Mouse (Mus musculus) layer of hippocampus, adult 11-12 months (tissue): Measurements from ENCODE around the gene Bicdl2.
A peak's percentile ranks its signal among the peaks of the same experiment; 100 is the strongest.

ENCODE experiments used
- DNase-seq: peaks from one replicate; pipeline ENCODE4 v3.0.0; 2022; ENCODE audit warnings: low spot score

The Bicdl2 gene

DNA sequence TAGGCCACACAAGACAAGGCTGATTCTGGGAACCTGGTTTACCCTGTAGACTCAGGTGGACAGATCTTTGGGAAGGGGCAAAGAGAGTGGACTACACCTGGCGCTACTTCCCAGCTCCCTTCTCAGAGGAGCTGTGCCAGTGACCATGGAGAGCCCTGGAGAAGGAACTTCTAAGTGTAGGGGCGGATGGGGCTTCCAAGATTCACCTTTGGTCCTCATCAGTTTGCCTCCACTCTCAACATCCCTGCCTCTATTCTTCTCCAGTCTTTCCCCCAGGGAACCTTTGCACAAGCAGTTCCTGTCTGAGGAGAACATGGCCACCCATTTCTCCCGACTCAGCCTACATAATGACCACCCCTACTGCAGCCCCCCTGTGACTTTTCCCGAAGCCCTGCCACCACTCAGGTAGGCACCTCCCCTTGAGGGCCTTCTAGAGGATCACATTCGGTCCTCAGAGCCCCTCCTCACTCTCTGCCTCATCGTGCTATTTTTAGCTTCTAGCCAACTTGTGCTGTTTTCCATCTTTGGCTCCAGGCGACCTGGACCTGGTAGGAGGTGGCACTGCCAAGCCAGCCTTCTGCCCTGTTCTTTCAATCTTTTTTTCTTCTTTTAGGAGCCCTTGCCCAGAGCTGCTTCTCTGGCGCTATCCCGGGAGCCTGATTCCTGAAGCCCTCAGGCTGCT, 14.1 kb downstream of the Bicdl2 start:
- DNase-seq: no peak

GRCm38 (mm10) chr17:23675127-23675526, 14.8 kb downstream of the Bicdl2 start:
- no peak for DNase-seq

GRCm38 (mm10) chr17:23675564-23676281, 15.4 kb downstream of the Bicdl2 start:
- DNase-seq: peak; percentile 27

GRCm38 (mm10) chr17:23676473-23677031, 16.2 kb downstream of the Bicdl2 start:
- no peak for DNase-seq

DNA sequence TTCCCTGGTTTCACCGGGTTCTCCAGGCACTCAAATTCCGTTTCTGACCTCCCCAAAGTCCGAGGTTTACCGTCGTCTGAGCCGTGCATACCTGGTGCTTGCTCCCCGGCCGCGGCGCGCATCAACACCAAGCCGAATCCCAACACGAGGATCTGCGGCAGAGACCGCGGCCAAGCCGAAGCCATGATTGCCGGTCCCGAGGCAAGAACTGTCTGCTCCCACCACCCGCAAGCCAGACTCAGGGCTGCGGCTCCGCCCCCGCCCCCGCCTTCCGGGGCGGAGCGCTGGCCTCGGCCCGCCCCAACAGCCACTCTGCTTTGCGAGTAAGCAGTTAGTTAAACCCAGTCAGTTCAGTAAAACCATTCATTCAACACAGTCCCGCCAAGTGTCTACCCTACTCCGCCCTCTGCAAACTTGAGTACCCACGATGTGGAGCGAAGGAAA, 17.0 kb downstream of the Bicdl2 start, which contains the start of gene Tnfrsf12a:
Gene Tnfrsf12a, minus strand, starts transcription at position 233 of the 444 bp plus-strand sequence.
- peak; percentile 72 for DNase-seq

- DNase-seq: no peak
Measured at GRCm38 (mm10) chr17:23679127-23679835, 19.0 kb downstream of the Bicdl2 start, which contains the start of gene Cldn6. Gene Cldn6 (plus strand): TSS chr17:23679249.

DNA sequence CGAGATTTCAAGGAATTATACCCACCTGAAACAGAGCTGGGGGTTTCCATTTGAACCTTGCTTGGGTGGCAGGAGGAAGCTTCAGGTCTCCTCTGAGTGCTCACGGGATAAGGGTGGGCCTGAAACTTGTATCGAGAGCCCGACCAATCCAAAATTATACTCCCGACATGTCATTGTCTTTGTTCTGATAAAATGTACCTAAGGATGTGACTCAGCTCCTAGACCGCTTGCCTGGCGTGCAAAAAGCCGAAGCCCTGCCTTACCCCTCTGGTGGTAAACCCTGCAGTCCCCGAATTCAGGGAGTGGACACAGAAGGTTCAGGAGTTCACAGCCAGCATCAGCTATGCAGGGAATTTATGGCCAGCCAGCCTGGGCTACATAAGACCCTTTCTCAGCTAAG, 20.0 kb downstream of the Bicdl2 start:
- no peak for DNase-seq

DNA sequence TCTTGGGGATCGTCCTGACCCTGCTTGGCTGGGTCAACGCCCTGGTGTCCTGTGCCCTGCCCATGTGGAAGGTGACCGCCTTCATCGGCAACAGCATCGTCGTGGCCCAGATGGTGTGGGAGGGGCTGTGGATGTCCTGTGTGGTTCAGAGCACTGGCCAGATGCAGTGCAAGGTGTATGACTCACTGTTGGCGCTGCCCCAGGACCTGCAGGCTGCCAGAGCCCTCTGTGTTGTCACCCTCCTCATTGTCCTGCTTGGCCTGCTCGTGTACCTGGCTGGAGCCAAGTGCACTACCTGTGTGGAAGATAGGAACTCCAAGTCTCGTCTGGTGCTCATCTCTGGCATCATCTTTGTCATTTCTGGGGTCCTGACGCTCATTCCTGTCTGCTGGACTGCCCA, 20.8 kb downstream of the Bicdl2 start:
- DNase-seq: no peak

DNA sequence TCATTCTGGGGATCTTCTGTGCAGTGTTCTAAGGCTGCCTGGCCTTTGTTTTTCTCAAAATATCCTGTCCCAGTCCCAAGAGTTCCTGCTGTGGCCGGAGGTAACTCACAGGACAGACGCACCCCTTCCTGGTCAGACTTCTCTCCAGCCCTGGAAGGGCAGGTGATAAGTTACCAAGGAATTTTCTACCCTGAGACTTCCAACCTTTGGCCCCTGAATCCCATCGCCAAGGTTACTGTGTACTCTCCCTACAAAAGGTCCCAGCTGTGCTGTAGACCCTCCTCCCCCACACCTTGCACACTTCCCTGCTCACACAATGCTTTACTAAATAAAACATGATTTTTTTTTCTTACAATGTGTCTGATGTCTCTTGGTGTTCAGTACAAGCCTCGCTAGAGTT, 21.8 kb downstream of the Bicdl2 start:
- no peak for DNase-seq

DNA sequence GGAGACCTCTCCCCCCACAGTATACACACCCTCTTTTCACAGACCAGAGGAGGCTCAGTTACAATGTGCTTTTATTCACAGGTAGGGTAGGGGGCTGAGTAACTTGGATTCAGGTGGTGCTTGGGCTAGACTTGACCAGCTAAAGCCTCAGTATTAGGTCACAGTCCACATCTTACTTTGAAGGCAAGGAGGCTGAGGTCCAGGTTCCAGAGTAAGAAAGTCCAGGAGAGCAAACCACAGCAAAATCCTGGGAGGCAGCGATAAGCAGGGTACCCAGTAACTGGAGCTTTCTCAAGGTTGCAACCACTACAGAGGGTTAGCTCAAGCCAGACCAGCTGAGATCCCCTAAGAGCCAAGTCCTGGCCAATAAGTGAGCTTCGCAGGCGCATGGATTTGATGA, 22.2 kb downstream of the Bicdl2 start:
- DNase-seq: no peak

DNA sequence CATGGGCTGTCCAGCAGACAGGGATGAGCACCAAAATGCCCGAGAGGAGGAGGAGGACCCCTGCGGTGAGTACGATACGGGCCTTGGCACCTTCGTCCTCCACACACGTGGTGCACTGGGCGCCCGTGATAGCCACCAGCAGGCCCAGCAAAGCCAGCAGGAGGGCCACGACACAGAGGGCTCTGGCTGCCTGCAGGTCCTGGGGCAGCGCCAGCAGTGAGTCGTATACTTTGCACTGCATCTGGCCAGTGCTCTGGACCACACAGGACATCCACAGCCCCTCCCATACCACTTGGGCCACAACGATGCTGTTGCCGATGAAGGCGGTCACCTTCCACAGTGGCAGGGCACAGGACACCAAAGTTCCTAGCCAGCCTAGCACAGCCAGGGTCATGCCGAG, 22.9 kb downstream of the Bicdl2 start:
- no peak for DNase-seq

DNA sequence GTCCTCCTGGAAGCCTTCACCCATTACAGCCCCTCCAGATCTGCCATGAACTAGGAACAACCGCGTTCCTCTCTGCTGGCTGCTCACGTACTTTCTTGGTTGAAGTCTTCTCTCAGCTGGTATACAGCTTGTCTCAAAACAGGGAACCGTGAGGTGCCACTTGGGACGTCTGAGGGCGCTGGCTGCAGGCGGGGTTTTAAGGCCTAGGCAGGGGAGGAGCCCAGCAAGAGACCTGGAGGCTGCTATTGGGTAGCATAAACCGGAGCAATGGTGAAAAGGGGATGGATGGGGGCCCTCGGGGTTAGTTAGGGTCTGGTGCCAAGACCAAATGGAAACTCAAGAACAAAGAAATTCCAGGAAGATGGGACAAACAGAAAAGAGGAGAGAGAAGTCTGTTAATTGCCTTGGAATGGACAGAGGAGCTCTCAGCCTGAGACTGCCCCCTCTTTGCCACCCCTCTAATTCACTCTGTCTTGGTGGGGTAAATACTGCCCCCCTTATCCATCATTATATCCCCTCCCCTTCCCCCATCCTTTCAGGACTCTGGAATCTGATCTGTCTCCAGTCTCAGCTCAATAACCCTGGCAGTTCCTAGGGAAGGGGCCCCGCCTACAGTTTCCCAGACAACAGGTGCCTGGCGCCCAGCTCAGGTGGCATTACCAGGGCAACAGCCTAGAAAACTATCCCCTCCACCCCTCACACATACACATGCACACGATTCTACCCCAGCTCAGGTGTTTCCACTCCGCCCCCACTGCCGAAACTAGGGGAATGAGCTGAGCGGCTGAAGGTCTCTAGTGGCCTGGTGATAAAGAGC, 23.8 kb downstream of the Bicdl2 start, which contains the start of gene Cldn9:
Gene Cldn9, minus strand, starts transcription at position 171 of the 817 bp plus-strand sequence.
- no peak for DNase-seq

- DNase-seq: no peak
Measured at GRCm38 (mm10) chr17:23694491-23694890, 34.2 kb downstream of the Bicdl2 start.

DNA sequence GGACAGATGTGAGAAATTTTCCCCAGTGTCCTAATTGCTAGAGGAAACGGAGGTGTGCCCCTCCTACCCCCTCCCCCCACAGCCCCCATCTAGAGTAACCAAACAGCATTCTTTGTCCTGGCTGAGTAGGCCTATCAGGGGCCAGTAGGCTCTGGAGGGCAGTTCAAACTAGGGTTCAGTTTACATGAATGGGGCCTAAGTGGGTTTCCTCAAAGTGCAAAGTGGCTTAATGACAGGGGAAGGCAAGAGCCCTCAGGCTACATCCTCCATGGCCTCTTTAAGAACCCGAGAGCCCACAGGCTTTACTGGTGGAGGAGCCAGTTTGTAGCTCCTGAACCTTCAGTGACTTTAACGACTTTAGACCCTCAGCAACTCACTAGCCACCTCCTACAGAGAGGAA, 35.5 kb downstream of the Bicdl2 start:
- no peak for DNase-seq

- DNase-seq: no peak
Measured at GRCm38 (mm10) chr17:23699131-23700077, 39.1 kb downstream of the Bicdl2 start.

- peak; percentile 93 for DNase-seq
Measured at GRCm38 (mm10) chr17:23700079-23700478, 39.8 kb downstream of the Bicdl2 start.

DNA sequence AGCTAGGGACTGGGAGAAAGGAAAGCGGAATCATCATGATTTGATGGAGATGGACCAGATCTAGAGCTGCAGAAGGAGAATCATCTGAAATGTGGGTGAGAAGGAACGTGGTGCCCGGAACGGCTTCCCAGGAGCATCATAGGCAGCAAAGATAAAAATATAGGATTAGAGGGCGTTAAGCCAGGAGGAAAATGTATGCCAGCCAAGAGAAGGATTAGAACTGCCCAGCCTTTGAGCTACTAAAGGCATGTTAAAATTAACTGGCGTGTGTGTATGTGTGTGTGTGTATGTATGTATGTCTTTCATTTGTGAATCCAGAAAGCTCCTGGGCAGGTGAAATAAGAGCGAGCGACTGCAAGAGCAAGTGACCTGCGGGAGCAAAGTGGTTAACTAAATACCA, 43.0 kb downstream of the Bicdl2 start:
- DNase-seq: no peak

DNA sequence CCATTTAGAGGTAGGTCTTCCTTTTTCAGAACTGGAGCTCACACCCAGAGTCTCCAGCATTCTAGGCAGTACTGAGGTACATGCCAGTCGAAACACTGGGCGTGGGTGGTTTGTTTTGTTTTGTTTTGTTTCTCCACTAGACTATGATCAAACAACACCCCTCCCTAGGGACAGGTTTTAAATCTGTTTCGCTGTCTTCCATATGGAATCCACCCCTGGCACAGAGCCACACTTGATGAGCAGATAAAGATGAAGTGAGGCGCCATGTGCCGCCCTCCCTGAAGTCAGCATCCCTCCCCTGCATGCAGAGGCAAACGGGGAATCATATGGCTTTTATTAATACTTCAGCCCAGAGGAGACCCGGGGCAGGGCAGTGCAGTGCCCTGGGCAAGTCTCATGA, 44.4 kb downstream of the Bicdl2 start:
- peak; percentile 28 for DNase-seq

GRCm38 (mm10) chr17:23705525-23706104, 45.3 kb downstream of the Bicdl2 start:
- DNase-seq: no peak

- peak; percentile 63 for DNase-seq
Measured at GRCm38 (mm10) chr17:23706212-23706611, 45.9 kb downstream of the Bicdl2 start.
